Mouse (Mus musculus) kidney, embryonic 14.5 days (tissue): ENCODE data around the gene Shisal2a. TPM values are rescaled to one million over a fixed set of nuclear protein-coding genes. Genes with fewer than 3 reads are reported as not detected.
A peak's percentile ranks its signal among the peaks of the same experiment; 100 is the strongest.

Experiments
- ATAC-seq: fragments of 200-750 bp; cut with Nextera tagmentation; 2 replicates; pipeline ENCODE4 v1.8.0; 2017; ENCODE audit warnings: moderate number of reproducible peaks, mild to moderate bottlenecking, moderate TSS enrichment, moderate library complexity; ENCODE audit not compliant: low FRiP score, low TSS enrichment
- H3K27ac ChIP-seq: fragments of 300-500 bp; sonication (generic); 2 replicates; pipeline ENCODE4 v1.5.1; 2014; ENCODE audit warnings: low read depth, mild to moderate bottlenecking, low read length, moderate library complexity, mixed read lengths
- H3K27me3 ChIP-seq: fragments of 300-500 bp; sonication (generic); 2 replicates; pipeline ENCODE4 v1.6.1; 2014; ENCODE audit warnings: mild to moderate bottlenecking, low read length; ENCODE audit not compliant: control insufficient read depth, insufficient read depth
- H3K36me3 ChIP-seq: fragments of 300-500 bp; sonication (generic); 2 replicates; pipeline ENCODE4 v1.6.1; 2014; ENCODE audit warnings: low read length, mixed read lengths; ENCODE audit not compliant: control insufficient read depth, insufficient read depth
- H3K4me1 ChIP-seq: fragments of 300-500 bp; sonication (generic); 2 replicates; pipeline ENCODE4 v1.6.1; 2014; ENCODE audit warnings: low read length, mixed read lengths; ENCODE audit not compliant: control insufficient read depth, insufficient read depth
- H3K4me2 ChIP-seq: fragments of 300-500 bp; sonication (generic); replicated peaks from 2 replicates; pipeline ENCODE4 v1.6.1; 2014; ENCODE audit warnings: low read depth, mild to moderate bottlenecking, low read length
- H3K4me3 ChIP-seq: fragments of 300-500 bp; sonication (generic); 2 replicates; pipeline ENCODE4 v1.5.1; 2014; ENCODE audit warnings: mild to moderate bottlenecking, low read length
- H3K9ac ChIP-seq: fragments of 300-500 bp; sonication (generic); 2 replicates; pipeline ENCODE4 v1.6.1; 2014; ENCODE audit warnings: low read depth, mild to moderate bottlenecking, low read length, moderate library complexity
- H3K9me3 ChIP-seq: fragments of 300-500 bp; sonication (generic); 2 replicates; pipeline ENCODE4 v1.6.1; 2016; ENCODE audit warnings: low read length; ENCODE audit not compliant: control insufficient read depth
- WGBS: fragments of 180-500 bp; shearing (Covaris S2); extraction: QIAGEN DNeasy Blood & Tissue Kit; methylation state at CpG from one replicate; pipeline ENCODE4 v1.1.7; 2014; 5-methylcytosine and 5-hydroxymethylcytosine counted together
- polyA plus RNA-seq: library from polyadenylated mRNA; unstranded; fragments of >200 nt; fragmentation: Nextera tagmentation; extraction: Ambion mirVana; gene quantifications from 2 replicates; pipeline ENCODE4 v1.2.1, GENCODE M21; 2014

The Shisal2a gene
- polyA plus RNA-seq, 1 experiment from 2014 or later = 0.92 TPM

GRCm38 (mm10) chr4:108387681-108388253 lies 4.6 kb upstream of the Shisal2a start:
- Histone ChIP-seq H3K27ac (peak overlapping the region; percentile 88), H3K4me2 (peak overlapping the region; percentile 56), H3K4me3 (peak overlapping the region; percentile 32), H3K9me3 (no peaks in the 10 kb centered on the region), H3K4me1 (0 out of 2 replicates have a peak, but pooled peaks cover 9% of the 10 kb centered on the region), H3K27me3 (peaks cover 18% of the 10 kb centered on the region), H3K36me3 (no peaks in the 10 kb centered on the region), H3K9ac (peak overlapping the region; percentile 58)
- 3% methylated on average over 18 of the region's 18 CpGs for WGBS
- ATAC-seq = peak; percentile 88

- Histone ChIP-seq H3K9me3 (no peaks in the 10 kb centered on the region), H3K9ac (peak overlapping the region; percentile 58; the same call in 1 of the 2 replicates), H3K27me3 (peaks cover 24% of the 10 kb centered on the region), H3K36me3 (no peaks in the 10 kb centered on the region), H3K27ac (peak overlapping the region; percentile 57; the same call in 1 of the 2 replicates), H3K4me3 (no peak overlapping the region; the same call in 1 of the 2 replicates), H3K4me2 (peak overlapping the region; percentile 56; the same call in 1 of the 2 replicates), H3K4me1 (0 out of 2 replicates have a peak, but pooled peaks cover 9% of the 10 kb centered on the region)
- ATAC-seq = 0 out of 2 replicates have a peak, but pooled peaks have one; percentile 30
- WGBS = 30% methylated on average over 4 of the region's 4 CpGs
Observed at GRCm38 (mm10) chr4:108387106-108387505, 4.0 kb upstream of the Shisal2a start.

DNA sequence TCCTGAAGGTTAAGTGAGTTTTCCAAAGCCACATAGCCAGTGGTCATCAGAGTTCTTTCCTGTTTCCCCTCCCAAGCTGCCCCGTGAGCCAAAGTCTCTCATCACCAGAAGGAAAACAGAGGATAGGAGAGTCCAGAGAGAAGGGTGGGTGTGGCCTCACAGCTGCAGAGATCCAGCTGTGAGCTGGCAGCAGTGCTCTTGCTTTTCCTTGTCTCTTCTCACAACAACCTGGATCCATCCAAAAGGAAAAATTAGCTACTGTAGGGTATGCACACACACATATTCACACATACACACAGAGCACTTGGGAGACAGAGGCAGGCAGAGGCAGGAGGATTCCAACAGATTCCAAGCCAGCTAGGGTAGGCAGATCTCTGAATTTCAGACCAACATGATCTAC lies 2.9 kb upstream of the Shisal2a start:
- peaks cover 27% of the 10 kb centered on the region for H3K27me3 ChIP-seq
- no peak overlapping the region for H3K27ac ChIP-seq
- 24% methylated on average over 1 of the region's 1 CpGs for WGBS
- H3K9ac ChIP-seq = no peak overlapping the region
- no peak overlapping the region for H3K4me3 ChIP-seq
- H3K9me3 ChIP-seq = no peaks in the 10 kb centered on the region
- H3K36me3 ChIP-seq = no peaks in the 10 kb centered on the region
- H3K4me1 ChIP-seq = 0 out of 2 replicates have a peak, but pooled peaks cover 9% of the 10 kb centered on the region
- ATAC-seq = no peak
- H3K4me2 ChIP-seq = no peak overlapping the region

DNA sequence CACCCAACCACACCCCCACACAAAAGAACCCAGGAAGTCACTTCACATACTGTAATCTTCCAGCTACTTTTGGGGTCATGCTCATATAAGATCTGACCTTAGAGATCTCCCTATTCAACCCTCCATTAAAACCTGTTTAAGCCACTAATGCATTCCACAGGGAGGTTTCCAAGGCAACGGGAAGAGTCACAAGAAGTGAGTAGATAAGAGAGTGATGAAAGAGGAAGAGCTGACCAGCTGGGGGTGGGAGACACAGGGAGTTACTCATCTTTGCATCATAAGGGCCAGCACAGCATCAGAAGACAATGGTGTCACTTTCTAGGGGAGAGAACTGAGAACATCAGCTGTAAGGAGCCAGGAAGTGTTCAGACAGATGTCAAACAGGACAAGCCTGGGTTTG lies 3.0 kb downstream of the Shisal2a start:
- Histone ChIP-seq H3K9ac (no peak overlapping the region), H3K27me3 (peaks cover 27% of the 10 kb centered on the region), H3K9me3 (no peaks in the 10 kb centered on the region), H3K36me3 (no peaks in the 10 kb centered on the region), H3K4me3 (no peak overlapping the region), H3K27ac (no peak overlapping the region; the same call in 1 of the 2 replicates), H3K4me1 (no peaks in the 10 kb centered on the region), H3K4me2 (no peak overlapping the region)
- ATAC-seq = no peak
- WGBS = 53% methylated on average over 1 of the region's 1 CpGs

GRCm38 (mm10) chr4:108379476-108379875 lies 3.7 kb downstream of the Shisal2a start:
- Histone ChIP-seq H3K27me3 (peaks cover 22% of the 10 kb centered on the region), H3K9ac (no peak overlapping the region), H3K4me3 (no peak overlapping the region), H3K9me3 (no peaks in the 10 kb centered on the region), H3K4me1 (no peaks in the 10 kb centered on the region), H3K27ac (no peak overlapping the region), H3K4me2 (no peak overlapping the region), H3K36me3 (no peaks in the 10 kb centered on the region)
- 80% methylated on average over 3 of the region's 3 CpGs for WGBS
- ATAC-seq = no peak

- H3K9me3 ChIP-seq = no peaks in the 10 kb centered on the region
- H3K36me3 ChIP-seq = no peaks in the 10 kb centered on the region
- no peak overlapping the region for H3K4me3 ChIP-seq
- no peaks in the 10 kb centered on the region for H3K27me3 ChIP-seq
- WGBS = 78% methylated on average over 3 of the region's 3 CpGs
- 0 out of 2 replicates have a peak, but pooled peaks cover 7% of the 10 kb centered on the region for H3K4me1 ChIP-seq
- no peak overlapping the region for H3K27ac ChIP-seq
- no peak overlapping the region for H3K9ac ChIP-seq
- H3K4me2 ChIP-seq = no peak overlapping the region
- ATAC-seq = no peak
Observed at GRCm38 (mm10) chr4:108372166-108372565, 11.0 kb downstream of the Shisal2a start.

- Histone ChIP-seq H3K4me3 (no peak overlapping the region), H3K27me3 (no peaks in the 10 kb centered on the region), H3K4me2 (no peak overlapping the region), H3K9me3 (no peaks in the 10 kb centered on the region), H3K9ac (no peak overlapping the region), H3K27ac (no peak overlapping the region), H3K36me3 (no peaks in the 10 kb centered on the region), H3K4me1 (0 out of 2 replicates have a peak, but pooled peaks cover 7% of the 10 kb centered on the region)
- no peak for ATAC-seq
- WGBS = 91% methylated on average over 3 of the region's 3 CpGs
Observed at GRCm38 (mm10) chr4:108371421-108371820, 11.7 kb downstream of the Shisal2a start.

DNA sequence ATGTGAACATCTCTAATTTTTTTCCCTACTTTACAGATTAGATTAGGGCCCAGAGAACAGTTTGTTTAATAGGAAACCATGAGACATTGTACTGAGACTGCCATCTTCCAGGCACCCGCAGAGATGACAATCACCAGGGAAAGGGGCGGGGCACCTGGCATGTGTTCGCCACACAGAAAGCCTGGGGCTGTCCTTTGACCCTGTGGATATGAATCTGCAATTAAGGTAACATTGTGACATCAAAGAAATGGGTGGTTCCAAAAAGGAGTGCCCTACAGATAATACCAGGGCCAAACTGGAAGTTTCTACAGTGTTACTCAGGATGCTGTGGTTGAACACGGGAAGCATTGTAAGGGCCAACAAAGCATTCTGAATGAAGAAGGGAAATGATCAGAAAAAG lies 12.7 kb downstream of the Shisal2a start:
- Histone ChIP-seq H3K9me3 (no peaks in the 10 kb centered on the region), H3K27ac (no peak overlapping the region), H3K4me1 (0 out of 2 replicates have a peak, but pooled peaks cover 7% of the 10 kb centered on the region), H3K4me3 (no peak overlapping the region), H3K36me3 (no peaks in the 10 kb centered on the region), H3K9ac (no peak overlapping the region), H3K4me2 (no peak overlapping the region), H3K27me3 (no peaks in the 10 kb centered on the region)
- 65% methylated on average over 4 of the region's 4 CpGs for WGBS
- ATAC-seq = no peak

DNA sequence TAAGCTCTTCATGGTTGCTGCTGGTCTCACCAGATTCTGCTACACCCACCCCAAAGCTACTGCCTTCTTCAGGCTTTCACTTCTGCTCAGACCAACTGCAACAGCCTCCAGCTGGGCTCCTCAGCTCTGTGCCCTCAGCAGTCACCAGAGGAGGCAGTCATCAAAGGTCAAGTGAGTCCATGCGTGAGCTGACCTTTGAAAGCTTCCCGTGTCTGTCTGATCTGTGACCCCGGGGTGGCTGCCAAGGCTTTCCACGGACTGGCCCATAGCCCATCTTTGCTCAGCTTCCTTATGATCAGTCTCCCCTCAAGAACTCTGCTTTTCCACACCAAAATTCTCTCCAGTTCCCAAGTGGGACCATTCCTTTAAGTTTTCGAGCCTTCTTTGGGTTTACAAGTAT lies 13.9 kb downstream of the Shisal2a start:
- Histone ChIP-seq H3K36me3 (no peaks in the 10 kb centered on the region), H3K9ac (no peak overlapping the region), H3K4me3 (no peak overlapping the region), H3K9me3 (no peaks in the 10 kb centered on the region), H3K27ac (0 out of 2 replicates have a peak overlapping the region, but pooled peaks have one; percentile 11), H3K4me1 (peaks cover 7% of the 10 kb centered on the region), H3K27me3 (no peaks in the 10 kb centered on the region), H3K4me2 (no peak overlapping the region)
- no peak for ATAC-seq
- WGBS = 19% methylated on average over 5 of the region's 5 CpGs
